Mouse (Mus musculus) lung, embryonic 14.5 days (tissue): ENCODE results near the gene Gipc1. TPM values are rescaled to one million over a fixed set of nuclear protein-coding genes. Genes with fewer than 3 reads are reported as not detected.

Experiments used
- ATAC-seq: fragments of 200-750 bp; cut with Nextera tagmentation; 2 replicates; pipeline ENCODE4 v1.8.0; 2017; ENCODE audit warnings: mild to moderate bottlenecking, moderate TSS enrichment, moderate library complexity; ENCODE audit not compliant: insufficient read depth
- DNase-seq: peaks from one replicate; pipeline ENCODE4 v3.0.0-alpha.2; 2015
- H3K27ac ChIP-seq: fragments of 300-500 bp; sonication (generic); 2 replicates; pipeline ENCODE4 v1.5.1; 2014; ENCODE audit warnings: low read depth, mild to moderate bottlenecking, moderate library complexity
- H3K27me3 ChIP-seq: fragments of 300-500 bp; sonication (generic); 2 replicates; pipeline ENCODE4 v1.6.1; 2014; ENCODE audit warnings: low read length, control low read depth; ENCODE audit not compliant: insufficient read depth
- H3K36me3 ChIP-seq: fragments of 300-500 bp; sonication (generic); 2 replicates; pipeline ENCODE4 v1.6.1; 2014; ENCODE audit warnings: control low read depth; ENCODE audit not compliant: insufficient read depth
- H3K4me1 ChIP-seq: fragments of 300-500 bp; sonication (generic); 2 replicates; pipeline ENCODE4 v1.6.1; 2014; ENCODE audit warnings: antibody characterized with exemption, control low read depth; ENCODE audit not compliant: insufficient read depth
- H3K4me2 ChIP-seq: fragments of 300-500 bp; sonication (generic); 2 replicates; pipeline ENCODE4 v1.6.1; 2014; ENCODE audit warnings: mild to moderate bottlenecking
- H3K4me3 ChIP-seq: fragments of 300-500 bp; sonication (generic); 2 replicates; pipeline ENCODE4 v1.5.1; 2014; ENCODE audit warnings: low read depth, low read length
- H3K9ac ChIP-seq: fragments of 300-500 bp; sonication (generic); 2 replicates; pipeline ENCODE4 v1.6.1; 2014
- H3K9me3 ChIP-seq: fragments of 300-500 bp; sonication (generic); 2 replicates; pipeline ENCODE4 v1.6.1; 2016; ENCODE audit warnings: low read depth, low read length, control low read depth
- CTCF ChIP-seq: IDR thresholded peaks from 2 replicates; pipeline ENCODE4 v1.5.1; 2016; ENCODE audit warnings: antibody characterized with exemption, low read depth
- WGBS: fragments of 180-500 bp; shearing (Covaris S2); extraction: QIAGEN DNeasy Blood & Tissue Kit; methylation state at CpG from one replicate; pipeline ENCODE4 v1.1.7; 2014; 5-methylcytosine and 5-hydroxymethylcytosine counted together
- polyA plus RNA-seq: library from polyadenylated mRNA; unstranded; fragments of >200 nt; fragmentation: Nextera tagmentation; extraction: Ambion mirVana; gene quantifications from 2 replicates; pipeline ENCODE4 v1.2.1, GENCODE M21; 2014

The Gipc1 gene
- polyA plus RNA-seq, 1 experiment from 2014 or later: 175 TPM

GRCm38 (mm10) chr8:83648031-83648430 lies 4.4 kb upstream of the Gipc1 start:
- Histone ChIP-seq H3K27me3 (no peaks in the 10 kb centered on the region), H3K4me3 (no peak overlapping the region), H3K9me3 (no peaks in the 10 kb centered on the region), H3K36me3 (no peaks in the 10 kb centered on the region), H3K4me2 (no peak overlapping the region), H3K9ac (no peak overlapping the region), H3K4me1 (0 out of 2 replicates have a peak, but pooled peaks cover 3% of the 10 kb centered on the region), H3K27ac (no peak overlapping the region)
- DNase-seq (no peak), ATAC-seq (no peak)
- WGBS: 89% methylated on average over 4 of the region's 4 CpGs
- no peak for TF ChIP-seq CTCF

GRCm38 (mm10) chr8:83649699-83650098 lies 2.8 kb upstream of the Gipc1 start:
- DNase-seq: no peak
- 92% methylated on average over 6 of the region's 6 CpGs for WGBS
- no peaks in the 10 kb centered on the region for H3K9me3 ChIP-seq

GRCm38 (mm10) chr8:83652744-83653661 lies 526 bp downstream of the Gipc1 start:
- H3K4me1 ChIP-seq: 0 out of 2 replicates have a peak, but pooled peaks cover 3% of the 10 kb centered on the region
- H3K4me2 ChIP-seq: peak overlapping the region; percentile 69
- DNase-seq (peak; percentile 63), ATAC-seq (no peak)
- 1% methylated on average over 46 of the region's 46 CpGs for WGBS
- H3K4me3 ChIP-seq: peak overlapping the region; percentile 89
- no peaks in the 10 kb centered on the region for H3K9me3 ChIP-seq
- no peak for TF ChIP-seq CTCF
- peak overlapping the region; percentile 86 for H3K9ac ChIP-seq
- no peaks in the 10 kb centered on the region for H3K27me3 ChIP-seq
- H3K27ac ChIP-seq: peak overlapping the region; percentile 83
- H3K36me3 ChIP-seq: peaks cover 28% of the 10 kb centered on the region

More at GRCm38 (mm10) chr8:83649699-83650098, 2.8 kb upstream of the Gipc1 start:
- ATAC-seq: no peak
- TF ChIP-seq CTCF: no peak
- H3K4me1 ChIP-seq: 0 out of 2 replicates have a peak, but pooled peaks cover 3% of the 10 kb centered on the region
- no peak overlapping the region for H3K4me3 ChIP-seq
- H3K36me3 ChIP-seq: 0 out of 2 replicates have a peak, but pooled peaks cover 3% of the 10 kb centered on the region
- no peak overlapping the region for H3K4me2 ChIP-seq
- H3K27ac ChIP-seq: no peak overlapping the region
- no peaks in the 10 kb centered on the region for H3K27me3 ChIP-seq
- no peak overlapping the region for H3K9ac ChIP-seq

GRCm38 (mm10) chr8:83653662-83654017 lies 1.2 kb downstream of the Gipc1 start:
- 27% methylated on average over 10 of the region's 10 CpGs for WGBS
- Histone ChIP-seq H3K9me3 (no peaks in the 10 kb centered on the region), H3K36me3 (peaks cover 30% of the 10 kb centered on the region), H3K27me3 (no peaks in the 10 kb centered on the region), H3K4me1 (0 out of 2 replicates have a peak, but pooled peaks cover 3% of the 10 kb centered on the region), H3K4me2 (peak overlapping the region; percentile 69), H3K27ac (peak overlapping the region; percentile 83; the same call in 1 of the 2 replicates), H3K4me3 (peak overlapping the region; percentile 89), H3K9ac (peak overlapping the region; percentile 86)
- DNase-seq (no peak), ATAC-seq (no peak)
- no peak for TF ChIP-seq CTCF

GRCm38 (mm10) chr8:83654725-83655124 lies 2.2 kb downstream of the Gipc1 start:
- WGBS: 87% methylated on average over 6 of the region's 6 CpGs

GRCm38 (mm10) chr8:83656043-83656442 lies 3.6 kb downstream of the Gipc1 start:
- 0 out of 2 replicates have a peak, but pooled peaks cover 9% of the 10 kb centered on the region for H3K4me1 ChIP-seq
- H3K27me3 ChIP-seq: no peaks in the 10 kb centered on the region
- peaks cover 40% of the 10 kb centered on the region for H3K36me3 ChIP-seq
- TF ChIP-seq CTCF: no peak
- 83% methylated on average over 9 of the region's 9 CpGs for WGBS
- ATAC-seq (no peak), DNase-seq (no peak)
- no peaks in the 10 kb centered on the region for H3K9me3 ChIP-seq
- H3K9ac ChIP-seq: no peak overlapping the region
- 0 out of 2 replicates have a peak overlapping the region, but pooled peaks have one; percentile 20 for H3K27ac ChIP-seq
- H3K4me2 ChIP-seq: no peak overlapping the region
- no peak overlapping the region for H3K4me3 ChIP-seq

More at GRCm38 (mm10) chr8:83654725-83655124, 2.2 kb downstream of the Gipc1 start:
- Histone ChIP-seq H3K9ac (no peak overlapping the region), H3K4me2 (0 out of 2 replicates have a peak overlapping the region, but pooled peaks have one; percentile 10), H3K4me1 (0 out of 2 replicates have a peak, but pooled peaks cover 3% of the 10 kb centered on the region), H3K27ac (no peak overlapping the region), H3K36me3 (peaks cover 38% of the 10 kb centered on the region), H3K9me3 (no peaks in the 10 kb centered on the region), H3K27me3 (no peaks in the 10 kb centered on the region), H3K4me3 (no peak overlapping the region)
- ATAC-seq (no peak), DNase-seq (no peak)
- no peak for TF ChIP-seq CTCF
